Mouse (Mus musculus): ENCODE results near the gene Lrrc66. TPM values are rescaled to one million over a fixed set of nuclear protein-coding genes. Genes with fewer than 3 reads are reported as not detected.

Lrrc66 gene
- total and polyA plus RNA-seq, 3 experiments, result 1.1 TPM; not detected in 1

DNA sequence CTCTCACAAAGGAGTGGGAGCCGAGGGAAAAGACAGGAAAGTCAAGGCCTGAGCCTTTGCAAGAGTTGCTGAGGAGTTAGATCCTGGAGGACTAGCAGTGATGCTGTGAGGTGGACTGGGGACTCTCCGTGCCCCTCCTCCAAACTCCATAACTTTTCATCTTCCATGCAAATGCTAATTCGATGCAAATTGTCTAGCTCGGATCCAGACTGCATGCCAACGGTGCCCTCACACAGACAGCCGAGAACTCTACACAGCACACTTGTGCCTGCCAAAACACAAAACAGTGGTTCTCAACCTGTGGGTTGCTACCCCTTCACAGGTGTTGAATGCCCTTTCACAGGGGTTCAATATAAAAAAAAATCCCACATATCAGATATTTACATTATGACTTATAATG, 27.8 kb downstream of the Lrrc66 start:
- TF ChIP-seq GATA1 (IDR thresholded peaks at IDR 0.05; ENCODE audit: low read depth, low read length) (no peak), ZC3H11A (IDR thresholded peaks at IDR 0.05; ENCODE audit: low read depth, low read length) (no peak), UBTF (IDR thresholded peaks at IDR 0.05; ENCODE audit: borderline replicate concordance, insufficient read depth, low read depth, low read length) (no peak), RAD21 (IDR thresholded peaks at IDR 0.05; ENCODE audit: low read depth, low read length) (no peak), GABPA (IDR thresholded peaks at IDR 0.05; ENCODE audit: low read depth, low read length) (no peak), E2F4 (IDR thresholded peaks at IDR 0.05; ENCODE audit: borderline replicate concordance, low read depth, low read length) (no peak), MAX (IDR thresholded peaks at IDR 0.05; ENCODE audit: low read length) (no peak), POLR2AphosphoS2 (IDR thresholded peaks at IDR 0.05; ENCODE audit: low read length) (no peak), MYC (IDR thresholded peaks at IDR 0.05; ENCODE audit: low read depth, low read length) (no peak), HCFC1 (IDR thresholded peaks at IDR 0.05; ENCODE audit: low read depth, low read length) (no peak), TAL1 (IDR thresholded peaks at IDR 0.05; ENCODE audit: low read length) (no peak), MYB (IDR thresholded peaks at IDR 0.05; ENCODE audit: low read depth, low read length) (no peak), USF2 (IDR thresholded peaks at IDR 0.05; ENCODE audit: borderline replicate concordance in 1 of 2, insufficient read depth in 1 of 2, low read depth in 1 of 2, low read length in 2 of 2) (no peak), MXI1 (IDR thresholded peaks at IDR 0.05; ENCODE audit: low read depth, low read length) (no peak), BHLHE40 (IDR thresholded peaks at IDR 0.05; ENCODE audit: borderline replicate concordance, low read depth, low read length) (no peak), CTCF (IDR thresholded peaks at IDR 0.05 in 2 of 3, conservative IDR thresholded peaks at IDR 0.05 in 1 of 3; ENCODE audit: control insufficient read depth in 1 of 3, insufficient read depth in 1 of 3, low read depth in 2 of 3, low read length in 3 of 3, poor library complexity in 1 of 3, severe bottlenecking in 1 of 3) (no peak), MEF2A (IDR thresholded peaks at IDR 0.05; ENCODE audit: extremely low read depth, insufficient replicate concordance, low read depth, low read length, poor library complexity, severe bottlenecking) (no peak), MAFK (IDR thresholded peaks at IDR 0.05; ENCODE audit: borderline replicate concordance, low read depth, low read length) (no peak)
- no peaks in the 10 kb centered on the region for H3K4me1 ChIP-seq (ENCODE audit: control insufficient read depth in 1 of 2, insufficient read depth in 2 of 2, low read length in 2 of 2)
- no peak overlapping the region for H3K9ac ChIP-seq (ENCODE audit: control insufficient read depth, low read depth, low read length, poor library complexity, severe bottlenecking)
- no peaks in the 10 kb centered on the region for H3K36me3 ChIP-seq (ENCODE audit: control insufficient read depth in 1 of 2, insufficient read depth in 2 of 2, low read length in 2 of 2)
- H3K4me3 ChIP-seq (ENCODE audit: control insufficient read depth in 1 of 2, insufficient read depth in 1 of 2, low read depth in 2 of 2, low read length in 2 of 2), result no peak overlapping the region
- H3K79me2 ChIP-seq (ENCODE audit: control insufficient read depth, insufficient read depth, low read length, poor library complexity), result no peaks in the 10 kb centered on the region
- DNase-seq (ENCODE audit: low read depth, low spot score), result no peak
- no peaks in the 10 kb centered on the region; a peak in 1 of 4 replicates for H3K27me3 ChIP-seq (ENCODE audit: control insufficient read depth in 1 of 2, insufficient read depth in 2 of 2, low read length in 2 of 2)
- no peaks in the 10 kb centered on the region for H3K9me3 ChIP-seq (replicated peaks; ENCODE audit: insufficient read depth, low read length)
- H3K27ac ChIP-seq (ENCODE audit: control insufficient read depth, low read depth, low read length), result no peak overlapping the region

DNA sequence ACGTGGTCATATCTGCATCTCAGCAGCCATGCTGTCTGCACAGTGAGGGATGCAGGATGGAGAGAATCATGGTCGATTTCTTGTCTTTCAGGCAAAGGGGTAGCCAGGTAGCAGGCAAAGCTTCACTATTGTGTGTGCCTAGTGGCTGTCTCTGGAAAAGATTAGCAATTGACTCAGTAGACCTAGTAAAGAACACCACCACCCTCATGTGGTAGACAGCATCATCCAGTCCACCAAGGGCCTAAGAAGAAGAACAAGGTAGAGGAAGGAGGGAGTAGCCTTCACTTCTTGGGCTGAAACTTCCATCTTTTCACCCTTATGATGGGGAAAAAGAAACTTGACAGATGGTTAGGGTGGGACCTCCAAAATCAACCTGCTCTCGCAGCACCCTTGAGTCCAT, 29.5 kb downstream of the Lrrc66 start:
- Histone ChIP-seq H3K4me3 (ENCODE audit: control insufficient read depth in 1 of 2, insufficient read depth in 1 of 2, low read depth in 2 of 2, low read length in 2 of 2) (no peak overlapping the region), H3K27ac (ENCODE audit: control insufficient read depth, low read depth, low read length) (no peak overlapping the region), H3K9me3 (replicated peaks; ENCODE audit: insufficient read depth, low read length) (no peaks in the 10 kb centered on the region), H3K27me3 (ENCODE audit: control insufficient read depth in 1 of 2, insufficient read depth in 2 of 2, low read length in 2 of 2) (peaks cover 0 to 2% of the 10 kb centered on the region in 2 experiments; a peak in 1 of 4 replicates), H3K4me1 (ENCODE audit: control insufficient read depth in 1 of 2, insufficient read depth in 2 of 2, low read length in 2 of 2) (no peaks in the 10 kb centered on the region), H3K36me3 (ENCODE audit: control insufficient read depth in 1 of 2, insufficient read depth in 2 of 2, low read length in 2 of 2) (no peaks in the 10 kb centered on the region), H3K9ac (ENCODE audit: control insufficient read depth, low read depth, low read length, poor library complexity, severe bottlenecking) (no peak overlapping the region), H3K79me2 (ENCODE audit: control insufficient read depth, insufficient read depth, low read length, poor library complexity) (no peaks in the 10 kb centered on the region)
- TF ChIP-seq SMC3 (IDR thresholded peaks at IDR 0.05; ENCODE audit: low read depth, low read length) (peak; percentile 7; the same call in 1 of the 2 replicates), GATA1 (IDR thresholded peaks at IDR 0.05; ENCODE audit: low read depth, low read length) (no peak)
- no peak for DNase-seq (ENCODE audit: low read depth, low spot score)
